Mouse (Mus musculus) MEL (cell line): Measurements from ENCODE around the gene Hist1h3e. TPM values are rescaled to one million over a fixed set of nuclear protein-coding genes. Genes with fewer than 3 reads are reported as not detected.
A peak's percentile ranks its signal among the peaks of the same experiment; 100 is the strongest.

ENCODE experiments used
- DNase-seq: peaks from one replicate; pipeline ENCODE4 v3.0.0; 2011; ENCODE audit warnings: low read depth, low spot score
- H3K27ac ChIP-seq: 2 replicates; pipeline ENCODE4 v1.5.1; 2012; ENCODE audit warnings: low read depth, mild to moderate bottlenecking, control low read depth, low read length, moderate library complexity; ENCODE audit not compliant: control insufficient read depth
- H3K27me3 ChIP-seq, 2 experiments: fragments of 150-350 bp in 1 of 2; sonication (generic) in 1 of 2; 2 replicates each; pipeline ENCODE4 v1.6.1; 2012; ENCODE audit warnings: low read length in 2 of 2, mild to moderate bottlenecking in 2 of 2, improper control_type of control experiment in 1 of 2, moderate library complexity in 1 of 2; ENCODE audit not compliant: insufficient read depth in 2 of 2, control insufficient read depth in 1 of 2
- H3K36me3 ChIP-seq, 2 experiments: 2 replicates each; pipeline ENCODE4 v1.6.1; 2012 to 2014; ENCODE audit warnings: low read length in 2 of 2, improper control_type of control experiment in 1 of 2, inconsistent platforms in 1 of 2, mild to moderate bottlenecking in 1 of 2; ENCODE audit not compliant: insufficient read depth in 2 of 2, control insufficient read depth in 1 of 2
- H3K4me1 ChIP-seq, 2 experiments: fragments of 150-350 bp in 1 of 2; sonication (generic) in 1 of 2; 2 replicates each; pipeline ENCODE4 v1.6.1; 2012; ENCODE audit warnings: low read length in 2 of 2, improper control_type of control experiment in 1 of 2, mild to moderate bottlenecking in 1 of 2; ENCODE audit not compliant: insufficient read depth in 2 of 2, control insufficient read depth in 1 of 2
- H3K4me3 ChIP-seq, 2 experiments: fragments of 150-350 bp in 1 of 2; sonication (generic) in 1 of 2; 2 replicates each; pipeline ENCODE4 v1.5.1; 2012; ENCODE audit warnings: low read depth in 2 of 2, low read length in 2 of 2, mild to moderate bottlenecking in 2 of 2, moderate library complexity in 2 of 2, control low read depth in 1 of 2, improper control_type of control experiment in 1 of 2; ENCODE audit not compliant: control insufficient read depth in 1 of 2, insufficient read depth in 1 of 2
- H3K79me2 ChIP-seq: 2 replicates; pipeline ENCODE4 v1.6.1; 2012; ENCODE audit warnings: mild to moderate bottlenecking, low read length, moderate library complexity; ENCODE audit not compliant: control insufficient read depth, poor library complexity, insufficient read depth
- H3K9ac ChIP-seq: 2 replicates; pipeline ENCODE4 v1.6.1; 2012; ENCODE audit warnings: low read depth, mild to moderate bottlenecking, control low read depth, low read length, moderate library complexity; ENCODE audit not compliant: control insufficient read depth, poor library complexity, severe bottlenecking
- H3K9me3 ChIP-seq: fragments of 150-350 bp; sonication (generic); replicated peaks from 2 replicates; pipeline ENCODE4 v1.6.1; 2012; ENCODE audit warnings: mild to moderate bottlenecking, low read length, improper control_type of control experiment, moderate library complexity; ENCODE audit not compliant: insufficient read depth
- CHD1 ChIP-seq: IDR thresholded peaks from 2 replicates; pipeline ENCODE4 v1.6.1; 2012; ENCODE audit warnings: low read depth, mild to moderate bottlenecking, inconsistent platforms, low read length, improper control_type of control experiment
- CHD2 ChIP-seq: IDR thresholded peaks from 2 replicates; pipeline ENCODE4 v1.6.1; 2011; ENCODE audit warnings: low read length, improper control_type of control experiment
- ELF1 ChIP-seq: IDR thresholded peaks from 2 replicates; pipeline ENCODE4 v1.6.1; 2014; ENCODE audit warnings: low read depth, mild to moderate bottlenecking, inconsistent platforms, low read length, improper control_type of control experiment, moderate library complexity
- EP300 ChIP-seq, 2 experiments: IDR thresholded peaks; 2 replicates each; pipeline ENCODE4 v1.6.1; 2011; ENCODE audit warnings: improper control_type of control experiment in 2 of 2, low read length in 2 of 2, low read depth in 1 of 2, mild to moderate bottlenecking in 1 of 2
- ETS1 ChIP-seq: IDR thresholded peaks from 2 replicates; pipeline ENCODE4 v1.6.1; 2012; ENCODE audit warnings: low read depth, mild to moderate bottlenecking, inconsistent platforms, low read length, improper control_type of control experiment, moderate library complexity
- GATA1 ChIP-seq: IDR thresholded peaks from 2 replicates; pipeline ENCODE4 v1.6.1; 2011; ENCODE audit warnings: low read depth, low read length, improper control_type of control experiment
- KAT2A ChIP-seq: conservative IDR thresholded peaks from 2 replicates; pipeline ENCODE4 v1.6.1; 2012; ENCODE audit warnings: low read depth, low read length, improper control_type of control experiment, inconsistent platforms
- MAFK ChIP-seq: IDR thresholded peaks from 2 replicates; pipeline ENCODE4 v1.6.1; 2011; ENCODE audit warnings: low read depth, mild to moderate bottlenecking, low read length, improper control_type of control experiment, borderline replicate concordance
- MAX ChIP-seq: IDR thresholded peaks from 2 replicates; pipeline ENCODE4 v1.6.1; 2011; ENCODE audit warnings: low read length, improper control_type of control experiment
- MXI1 ChIP-seq: IDR thresholded peaks from 2 replicates; pipeline ENCODE4 v1.6.1; 2011; ENCODE audit warnings: mild to moderate bottlenecking, low read depth, low read length, improper control_type of control experiment
- POLR2A ChIP-seq, 2 experiments: IDR thresholded peaks; 2 replicates each; pipeline ENCODE4 v1.6.1; 2011 to 2012; ENCODE audit warnings: low read length in 2 of 2, mild to moderate bottlenecking in 2 of 2, control low read depth in 1 of 2, improper control_type of control experiment in 1 of 2, low read depth in 1 of 2, moderate library complexity in 1 of 2; ENCODE audit not compliant: control insufficient read depth in 1 of 2, insufficient read depth in 1 of 2, poor library complexity in 1 of 2
- POLR2AphosphoS2 ChIP-seq: IDR thresholded peaks from 2 replicates; pipeline ENCODE4 v1.6.1; 2011; ENCODE audit warnings: low read length, improper control_type of control experiment
- POLR2AphosphoS5 ChIP-seq: IDR thresholded peaks from 2 replicates; pipeline ENCODE4 v1.6.1; 2012; ENCODE audit warnings: low read depth, borderline replicate concordance, mild to moderate bottlenecking, inconsistent platforms, low read length, moderate library complexity, mixed read lengths
- RCOR1 ChIP-seq: IDR thresholded peaks from 2 replicates; pipeline ENCODE4 v1.6.1; 2012; ENCODE audit warnings: low read depth, mild to moderate bottlenecking, inconsistent platforms, low read length, improper control_type of control experiment
- TAL1 ChIP-seq: IDR thresholded peaks from 2 replicates; pipeline ENCODE4 v1.6.1; 2012; ENCODE audit warnings: mild to moderate bottlenecking, inconsistent platforms, low read length, moderate library complexity, mixed read lengths
- TCF12 ChIP-seq: IDR thresholded peaks from 2 replicates; pipeline ENCODE4 v1.6.1; 2014; ENCODE audit warnings: low read depth, mild to moderate bottlenecking, inconsistent platforms, low read length, improper control_type of control experiment, moderate library complexity
- UBTF ChIP-seq: IDR thresholded peaks from 2 replicates; pipeline ENCODE4 v1.6.1; 2012; ENCODE audit warnings: low read depth, mild to moderate bottlenecking, inconsistent platforms, low read length, improper control_type of control experiment, moderate library complexity, borderline replicate concordance; ENCODE audit not compliant: insufficient read depth
- ZKSCAN1 ChIP-seq: IDR thresholded peaks from 2 replicates; pipeline ENCODE4 v1.6.1; 2012; ENCODE audit warnings: low read depth, mild to moderate bottlenecking, inconsistent platforms, low read length, improper control_type of control experiment, moderate library complexity
- ZMIZ1 ChIP-seq: IDR thresholded peaks from 2 replicates; pipeline ENCODE4 v1.6.1; 2012; ENCODE audit warnings: low read depth, mild to moderate bottlenecking, inconsistent platforms, low read length, improper control_type of control experiment, moderate library complexity
- polyA plus RNA-seq, 2 experiments: library from polyadenylated mRNA; stranded (reverse) in 1 of 2; unstranded in 1 of 2; fragments of >175 nt in 1 of 2; fragments of >200 nt in 1 of 2; gene quantifications; 2 replicates each; pipeline versions ENCODE4 v1.2.1 to v1.2.4; 2012; ENCODE audit warnings: low replicate concordance in 2 of 2, low read depth in 1 of 2; ENCODE audit not compliant: insufficient read length in 2 of 2, insufficient read depth in 1 of 2, missing spikeins in 1 of 2
- total RNA-seq: library from RNA; depleted of rRNA; stranded (reverse); fragments of 300-350 nt; gene quantifications from 2 replicates; pipeline ENCODE4 v1.2.3, GENCODE M21; 2012

The Hist1h3e gene
- total and polyA plus RNA-seq, 3 experiments, result 4.5 to 1,049 TPM; not detected in 1

- 0 out of 2 replicates have a peak overlapping the region, but pooled peaks have one; percentile 26 for H3K9ac ChIP-seq
- peaks cover 0 to 32% of the 10 kb centered on the region in 2 experiments; a peak in 2 of 4 replicates for H3K36me3 ChIP-seq
- no peaks in the 10 kb centered on the region for H3K79me2 ChIP-seq
- peaks cover 15 to 32% of the 10 kb centered on the region in 2 experiments for H3K4me1 ChIP-seq
- H3K27ac ChIP-seq, result no peak overlapping the region
- TF ChIP-seq POLR2AphosphoS5 (no peak), POLR2A (IDR thresholded peaks at IDR 0.05; ENCODE audit: control insufficient read depth in 1 of 2, insufficient read depth in 1 of 2, low read depth in 1 of 2, low read length in 2 of 2, poor library complexity in 1 of 2) (no peak), ETS1 (peak; percentile 37; the same call in 1 of the 2 replicates), CHD1 (no peak), ZKSCAN1 (no peak), ELF1 (no peak), GATA1 (peak; percentile 38; the same call in 1 of the 2 replicates), RCOR1 (0 out of 2 replicates have a peak, but pooled peaks have one; percentile 11), TCF12 (peak; percentile 67), EP300 (IDR thresholded peaks at IDR 0.05; ENCODE audit: low read depth in 1 of 2, low read length in 2 of 2) (peak; percentile 26 to 74; a peak in 3 of 4 replicates), MAX (no peak), POLR2AphosphoS2 (no peak), TAL1 (peak; percentile 88), KAT2A (no peak)
- TF ChIP-seq, all 39 proteins: peak for 6
- H3K27me3 ChIP-seq, result no peaks in the 10 kb centered on the region
- H3K4me3 ChIP-seq, result no peak overlapping the region
- DNase-seq, result peak; percentile 49
- H3K9me3 ChIP-seq, result no peaks in the 10 kb centered on the region
Measured at GRCm38 (mm10) chr13:23595622-23596372, 33.6 kb upstream of the Hist1h3e start.

GRCm38 (mm10) chr13:23595185-23595584 lies 33.0 kb upstream of the Hist1h3e start:
- Histone ChIP-seq H3K4me3 (no peak overlapping the region), H3K9me3 (no peaks in the 10 kb centered on the region), H3K27me3 (no peaks in the 10 kb centered on the region), H3K9ac (no peak overlapping the region), H3K79me2 (no peaks in the 10 kb centered on the region), H3K27ac (no peak overlapping the region), H3K4me1 (peaks cover 15 to 32% of the 10 kb centered on the region in 2 experiments), H3K36me3 (peaks cover 0 to 32% of the 10 kb centered on the region in 2 experiments; a peak in 2 of 4 replicates)
- no peak for TF ChIP-seq MXI1
- no peak for TF ChIP-seq TCF12
- TF ChIP-seq UBTF, result no peak
- TF ChIP-seq GATA1, result no peak
- TF ChIP-seq TAL1, result no peak
- TF ChIP-seq CHD2, result no peak
- no peak for TF ChIP-seq MAFK
- TF ChIP-seq MAX, result no peak
- TF ChIP-seq ZMIZ1, result no peak
- DNase-seq, result no peak
